Mouse (Mus musculus) embryonic fibroblast, embryonic 13.5 days (primary cell): ENCODE results near the gene Adgrf3.

Experiments used
- CTCF ChIP-seq: IDR thresholded peaks from 2 replicates; pipeline ENCODE4 v1.5.1; 2011; ENCODE audit warnings: mild to moderate bottlenecking, control low read depth, low read length, moderate library complexity, borderline replicate concordance; ENCODE audit not compliant: insufficient read depth
- POLR2A ChIP-seq: IDR thresholded peaks from 2 replicates; pipeline ENCODE4 v1.6.1; 2011; ENCODE audit warnings: low read depth, mild to moderate bottlenecking, control low read depth, low read length, moderate library complexity

- peak; percentile 91 for TF ChIP-seq POLR2A
- TF ChIP-seq CTCF = no peak
Observed at GRCm38 (mm10) chr5:30154474-30155394, 50.8 kb downstream of the Adgrf3 start, which contains the start of the genes Hadha and Hadhb.
